Mouse (Mus musculus): ENCODE measurements around the gene Cfap52. TPM values are rescaled to one million over a fixed set of nuclear protein-coding genes. Genes with fewer than 3 reads are reported as not detected.

Gene Cfap52
- polyA plus RNA-seq, 1 experiment from 2014 or later, result 0.35 TPM

- H3K27ac ChIP-seq, result peak within 1 kb of the TSS; percentile 85
- 1% methylated on average over 77 of the region's 80 CpGs for whole genome bisulfite sequencing
- no peaks in the 10 kb centered on the region for H3K9me3 ChIP-seq
- H3K36me3 ChIP-seq, result no peaks in the 10 kb centered on the region
- peak; percentile 80 for DNase-seq (ENCODE audit: low spot score)
- peaks cover 35% of the 10 kb centered on the region for H3K27me3 ChIP-seq (ENCODE audit: insufficient read depth, poor library complexity, severe bottlenecking)
- H3K4me3 ChIP-seq, result peak within 1 kb of the TSS; percentile 91
- peaks cover 27% of the 10 kb centered on the region for H3K4me1 ChIP-seq
Observed at GRCm38 (mm10) chr11:67921827-67922754, 43.4 kb downstream of the Cfap52 start, which contains the start of gene Usp43. Gene Usp43 (minus strand): TSS chr11:67922153.

GRCm38 (mm10) chr11:67921091-67921826, 44.2 kb downstream of the Cfap52 start:
- H3K27me3 ChIP-seq (ENCODE audit: insufficient read depth, poor library complexity, severe bottlenecking), result peaks cover 35% of the 10 kb centered on the region
- peak; percentile 80 for DNase-seq (ENCODE audit: low spot score)
- WGBS, result 2% methylated on average over 47 of the region's 47 CpGs
- H3K27ac ChIP-seq, result peak overlapping the region; percentile 85
- peak overlapping the region; percentile 91 for H3K4me3 ChIP-seq
- no peaks in the 10 kb centered on the region for H3K36me3 ChIP-seq
- no peaks in the 10 kb centered on the region for H3K9me3 ChIP-seq
- peaks cover 22% of the 10 kb centered on the region for H3K4me1 ChIP-seq

DNA sequence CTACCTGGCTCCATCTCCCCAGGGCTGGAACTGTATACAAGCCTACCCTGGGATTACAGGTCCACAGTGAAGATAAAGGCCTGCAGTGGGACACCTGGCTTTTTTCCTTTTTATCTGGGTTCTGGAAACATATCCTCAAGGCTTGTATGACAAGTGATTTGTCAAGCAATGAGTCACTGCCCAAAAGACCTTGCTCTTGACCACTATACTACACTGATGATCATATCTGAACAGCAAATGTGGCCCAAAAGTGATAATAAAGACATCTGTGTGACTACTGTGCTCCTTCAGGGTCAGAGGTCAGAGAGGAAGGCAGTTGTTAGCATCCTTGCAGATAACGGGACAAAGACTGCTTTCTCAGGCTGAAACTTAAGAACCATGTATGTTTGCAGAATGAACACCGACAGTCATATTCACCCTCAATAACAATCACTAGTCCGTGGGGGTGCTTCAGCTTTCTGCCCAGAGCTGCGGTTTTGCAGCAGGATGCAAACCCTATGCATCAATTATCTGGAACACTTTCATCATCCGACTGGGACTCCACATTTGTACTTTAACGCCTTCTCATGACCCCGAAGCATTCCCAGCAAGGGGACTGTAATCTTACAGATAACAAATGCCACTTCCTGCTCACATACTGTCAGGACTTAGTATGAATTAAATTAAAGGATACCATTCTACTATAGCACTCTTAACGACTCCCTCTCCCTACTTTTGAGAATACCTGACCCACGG, 45.1 kb downstream of the Cfap52 start:
- Histone ChIP-seq H3K9me3 (no peaks in the 10 kb centered on the region), H3K36me3 (no peaks in the 10 kb centered on the region), H3K27ac (no peak overlapping the region), H3K4me1 (peaks cover 20% of the 10 kb centered on the region), H3K4me3 (no peak overlapping the region), H3K27me3 (ENCODE audit: insufficient read depth, poor library complexity, severe bottlenecking) (peaks cover 35% of the 10 kb centered on the region)
- 30% methylated on average over 9 of the region's 9 CpGs for WGBS
- DNase-seq (ENCODE audit: low spot score), result no peak

DNA sequence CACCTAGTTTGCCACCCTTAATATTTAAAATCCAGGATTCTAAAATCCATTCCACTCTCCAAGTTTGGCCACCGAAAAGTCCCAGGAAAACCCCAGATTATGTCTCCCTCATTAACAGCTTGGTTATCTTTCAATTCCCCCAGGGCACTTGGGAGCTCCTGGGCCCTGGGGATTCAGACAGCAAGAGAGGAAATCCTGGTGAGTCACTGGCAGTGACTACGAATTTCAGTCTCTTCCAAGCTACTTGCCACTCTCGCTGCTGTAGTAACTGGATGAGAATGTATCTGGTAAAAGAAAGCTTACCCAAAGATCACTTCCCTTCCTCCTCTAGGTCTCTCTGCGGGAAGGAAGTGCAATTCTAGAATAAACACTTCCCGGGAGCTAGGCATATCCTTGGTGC, 45.9 kb downstream of the Cfap52 start:
- WGBS, result 38% methylated on average over 5 of the region's 5 CpGs
- H3K27ac ChIP-seq, result no peak overlapping the region

DNA sequence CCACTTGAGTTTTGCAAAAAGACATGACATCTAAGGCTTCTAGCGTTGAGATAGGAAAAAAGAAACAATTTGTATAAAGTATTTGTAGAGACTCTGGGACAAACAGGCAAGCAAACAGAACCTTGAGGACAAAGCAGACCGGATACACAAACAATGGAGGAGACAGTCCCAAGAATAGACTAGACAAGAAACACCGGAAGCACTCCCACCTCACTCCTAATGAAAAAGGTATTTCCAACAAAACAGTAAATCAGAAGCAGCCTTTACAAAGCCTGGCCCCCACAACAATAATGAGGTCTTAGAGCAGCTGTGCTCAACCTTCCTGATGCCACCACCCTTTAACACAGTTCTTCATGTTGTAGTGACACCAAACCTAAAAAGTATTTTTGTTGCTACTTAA, 48.3 kb downstream of the Cfap52 start:
- no peaks in the 10 kb centered on the region for H3K36me3 ChIP-seq
- no peak for DNase-seq (ENCODE audit: low spot score)
- H3K4me3 ChIP-seq, result no peak overlapping the region
- no peaks in the 10 kb centered on the region for H3K9me3 ChIP-seq
- peaks cover 33% of the 10 kb centered on the region for H3K27me3 ChIP-seq (ENCODE audit: insufficient read depth, poor library complexity, severe bottlenecking)
- WGBS, result 65% methylated on average over 3 of the region's 3 CpGs
- no peak overlapping the region for H3K27ac ChIP-seq
- peaks cover 17% of the 10 kb centered on the region for H3K4me1 ChIP-seq

More for the DNA sequence above, 45.9 kb downstream of the Cfap52 start:
- no peaks in the 10 kb centered on the region for H3K36me3 ChIP-seq
- H3K4me1 ChIP-seq, result peaks cover 20% of the 10 kb centered on the region
- no peak overlapping the region for H3K4me3 ChIP-seq
- peaks cover 35% of the 10 kb centered on the region for H3K27me3 ChIP-seq (ENCODE audit: insufficient read depth, poor library complexity, severe bottlenecking)
- no peaks in the 10 kb centered on the region for H3K9me3 ChIP-seq
- DNase-seq (ENCODE audit: low spot score), result no peak

DNA sequence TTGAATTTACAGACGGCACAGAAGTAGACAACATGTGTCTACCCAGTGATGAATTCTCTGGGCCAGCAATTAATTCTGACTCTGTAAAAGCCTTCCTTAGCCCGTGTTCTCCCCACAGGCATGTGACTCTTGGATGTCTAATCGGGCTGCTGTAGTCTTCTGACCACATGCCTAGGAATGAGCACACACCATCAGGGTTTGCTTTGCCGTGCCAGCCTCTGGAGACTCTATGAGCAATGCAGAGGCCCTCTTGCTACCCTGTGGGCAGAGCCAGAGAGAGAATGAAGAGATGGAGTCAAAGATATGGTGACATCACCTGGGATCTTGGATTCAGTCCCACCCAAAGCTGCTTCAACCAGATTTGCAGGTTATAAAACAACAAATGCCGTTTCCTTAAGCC, 54.4 kb downstream of the Cfap52 start:
- WGBS, result 85% methylated on average over 5 of the region's 5 CpGs
- Histone ChIP-seq H3K36me3 (no peaks in the 10 kb centered on the region), H3K27me3 (ENCODE audit: insufficient read depth, poor library complexity, severe bottlenecking) (no peaks in the 10 kb centered on the region), H3K4me1 (no peaks in the 10 kb centered on the region), H3K27ac (no peak overlapping the region), H3K4me3 (no peak overlapping the region), H3K9me3 (no peaks in the 10 kb centered on the region)
- DNase-seq (ENCODE audit: low spot score), result no peak

DNA sequence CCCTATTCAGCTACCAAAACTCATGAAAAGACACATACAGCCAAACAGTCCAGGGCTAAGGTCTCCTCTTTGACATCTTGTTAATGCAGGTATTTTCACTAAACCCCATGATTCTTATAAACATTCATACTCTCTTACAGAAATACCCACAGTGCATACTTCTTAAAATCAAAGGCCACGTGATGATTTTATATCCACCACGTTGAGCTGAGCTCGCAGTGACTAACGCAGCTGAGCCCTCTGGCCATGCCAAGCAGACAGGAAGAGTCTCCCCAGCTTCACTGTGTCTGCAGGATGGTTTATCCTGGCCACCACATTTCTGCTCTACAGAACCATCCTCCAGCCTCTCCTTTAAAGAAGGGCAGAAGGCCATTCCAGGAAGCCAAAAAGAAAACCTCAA, 61.7 kb downstream of the Cfap52 start:
- no peak for DNase-seq (ENCODE audit: low spot score)
- no peaks in the 10 kb centered on the region for H3K27me3 ChIP-seq (ENCODE audit: insufficient read depth, poor library complexity, severe bottlenecking)
- H3K36me3 ChIP-seq, result no peaks in the 10 kb centered on the region
- H3K4me1 ChIP-seq, result no peaks in the 10 kb centered on the region
- no peak overlapping the region for H3K27ac ChIP-seq
- WGBS, result 88% methylated on average over 4 of the region's 4 CpGs
- no peaks in the 10 kb centered on the region for H3K9me3 ChIP-seq
- no peak overlapping the region for H3K4me3 ChIP-seq

DNA sequence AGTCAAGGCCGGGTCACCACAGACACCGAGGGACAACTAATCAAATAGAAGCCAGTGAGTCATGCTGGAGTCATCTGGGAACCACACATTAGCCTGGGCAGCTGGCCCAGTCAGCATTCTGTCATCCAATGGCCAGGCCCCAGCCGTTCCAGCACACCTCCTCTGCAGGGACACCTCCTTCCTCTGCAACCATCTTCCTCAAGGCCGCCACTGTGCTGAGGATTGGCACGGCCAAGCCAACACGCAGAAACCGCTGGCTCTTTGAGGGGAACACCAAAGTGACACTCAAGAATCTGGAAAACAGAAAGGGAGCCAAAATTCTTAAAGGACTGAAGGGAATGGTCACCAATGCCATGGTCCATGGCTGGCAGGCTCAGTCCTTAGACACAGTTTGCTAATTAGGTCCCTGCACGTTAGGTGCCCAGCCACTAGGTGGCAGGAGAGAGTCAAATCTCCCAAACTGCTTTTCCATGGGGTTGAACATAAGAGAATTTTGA, 68.3 kb downstream of the Cfap52 start:
- 57% methylated on average over 8 of the region's 8 CpGs for WGBS
- H3K36me3 ChIP-seq, result no peaks in the 10 kb centered on the region
- H3K27ac ChIP-seq, result no peak overlapping the region
- H3K4me1 ChIP-seq, result no peaks in the 10 kb centered on the region
- H3K4me3 ChIP-seq, result no peak overlapping the region
- no peak for DNase-seq (ENCODE audit: low spot score)
- no peaks in the 10 kb centered on the region for H3K9me3 ChIP-seq
- no peaks in the 10 kb centered on the region for H3K27me3 ChIP-seq (ENCODE audit: insufficient read depth, poor library complexity, severe bottlenecking)

DNA sequence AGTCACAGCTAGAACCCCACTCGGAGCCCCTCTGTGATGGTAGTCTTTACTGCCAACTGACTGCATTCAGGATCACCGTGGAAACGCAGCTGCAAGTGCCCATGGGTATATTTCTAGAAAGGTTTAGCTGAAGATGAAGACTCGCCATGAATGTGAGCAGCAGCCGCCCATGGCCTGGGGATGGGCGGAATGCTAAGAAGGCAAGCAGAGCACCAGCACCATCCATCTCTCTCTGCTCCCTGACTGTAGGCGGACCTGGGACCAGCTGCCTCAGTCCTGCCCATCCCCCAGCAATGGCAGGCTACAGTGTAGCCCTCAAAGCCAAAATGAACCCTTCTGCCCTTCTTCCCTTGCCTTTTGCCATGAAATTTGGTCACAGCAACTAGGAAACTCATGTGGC, 69.8 kb downstream of the Cfap52 start:
- no peak overlapping the region for H3K27ac ChIP-seq
- no peak for DNase-seq (ENCODE audit: low spot score)
- WGBS, result 75% methylated on average over 7 of the region's 7 CpGs
- H3K36me3 ChIP-seq, result no peaks in the 10 kb centered on the region
- H3K4me1 ChIP-seq, result no peaks in the 10 kb centered on the region
- no peaks in the 10 kb centered on the region for H3K27me3 ChIP-seq (ENCODE audit: insufficient read depth, poor library complexity, severe bottlenecking)
- no peaks in the 10 kb centered on the region for H3K9me3 ChIP-seq
- no peak overlapping the region for H3K4me3 ChIP-seq

DNA sequence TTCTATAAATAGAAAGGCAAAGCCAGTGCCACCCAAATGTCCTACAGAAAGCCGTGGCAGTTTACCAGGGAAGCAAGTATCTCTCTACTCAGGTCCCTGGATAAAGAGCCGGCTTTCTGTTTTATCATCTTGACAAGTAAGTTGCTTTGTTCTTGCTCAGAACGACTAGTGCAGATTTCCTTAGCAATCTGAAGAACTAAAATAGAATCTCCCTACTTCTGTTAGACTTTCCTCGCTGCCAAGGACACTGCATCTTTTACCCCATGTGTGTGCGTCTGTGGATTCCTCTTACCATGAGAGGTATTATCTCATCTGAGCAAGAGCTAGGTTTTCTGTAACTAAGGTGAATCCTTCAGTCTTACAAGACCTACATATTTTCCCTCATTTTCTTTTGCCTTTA, 76.9 kb downstream of the Cfap52 start:
- no peaks in the 10 kb centered on the region for H3K9me3 ChIP-seq
- H3K36me3 ChIP-seq, result no peaks in the 10 kb centered on the region
- no peaks in the 10 kb centered on the region for H3K27me3 ChIP-seq (ENCODE audit: insufficient read depth, poor library complexity, severe bottlenecking)
- no peak overlapping the region for H3K4me3 ChIP-seq
- WGBS, result 45% methylated on average over 5 of the region's 5 CpGs
- no peak overlapping the region for H3K27ac ChIP-seq
- H3K4me1 ChIP-seq, result no peaks in the 10 kb centered on the region
- DNase-seq (ENCODE audit: low spot score), result no peak

DNA sequence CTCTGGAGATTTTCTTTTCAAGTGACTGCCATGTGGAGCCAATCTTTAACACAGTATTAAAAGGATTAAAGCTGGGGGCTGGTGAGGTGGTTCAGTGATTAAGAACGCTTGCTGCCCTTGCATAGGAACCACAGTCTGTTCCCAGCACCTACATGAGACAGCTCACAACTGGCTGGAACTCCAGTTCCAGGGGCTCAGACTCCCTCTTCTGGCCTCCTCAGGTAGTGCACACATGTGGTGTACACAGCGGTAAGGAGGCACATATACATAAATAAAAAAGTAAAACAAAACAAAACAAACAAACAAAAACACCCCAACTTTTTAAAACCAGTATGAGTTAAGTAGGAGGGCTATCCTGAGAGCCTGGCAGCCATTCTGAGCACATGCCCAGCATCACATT, 79.5 kb downstream of the Cfap52 start:
- Histone ChIP-seq H3K27me3 (ENCODE audit: insufficient read depth, poor library complexity, severe bottlenecking) (no peaks in the 10 kb centered on the region), H3K36me3 (no peaks in the 10 kb centered on the region), H3K27ac (no peak overlapping the region), H3K4me3 (no peak overlapping the region), H3K9me3 (no peaks in the 10 kb centered on the region), H3K4me1 (no peaks in the 10 kb centered on the region)
- WGBS, result 87% methylated on average over 2 of the region's 2 CpGs
- DNase-seq (ENCODE audit: low spot score), result no peak

Measured in heart, embryonic 10.5 days (tissue).